Mouse (Mus musculus): ENCODE measurements at regions not wholly inside any gene's neighbourhood (a gene's known extent, or its start where the extent isn't known, plus 50 kb on each side); places are given as distances from the start of the nearest gene placed in this dataset.

DNA sequence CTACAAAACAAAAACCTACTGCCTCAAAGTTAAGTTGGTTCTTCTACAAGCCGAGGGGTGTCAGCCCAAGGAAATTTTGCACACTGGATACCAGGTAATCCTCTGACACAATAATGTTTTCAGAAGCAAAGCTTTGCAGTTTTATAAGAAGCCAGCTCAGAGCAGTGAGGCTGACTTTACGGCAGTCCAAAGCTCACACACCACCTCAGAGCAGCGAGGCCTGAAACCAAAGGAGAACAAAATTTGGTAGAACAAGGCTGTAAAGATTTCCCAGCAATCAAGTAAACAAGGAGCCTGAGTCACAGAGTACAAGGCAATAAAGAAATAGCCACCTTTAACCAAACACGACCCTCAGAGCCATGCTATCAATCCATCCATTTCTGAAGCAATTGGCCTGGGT, 230.1 kb upstream of the Klf4 start:
- Histone ChIP-seq H3K9ac (ENCODE audit: low read depth, low read length) (no peak overlapping the region), H3K4me3 (ENCODE audit: low read length) (no peak overlapping the region), H3K9me3 (ENCODE audit: control insufficient read depth, low read length) (no peaks in the 10 kb centered on the region), H3K36me3 (ENCODE audit: control insufficient read depth, insufficient read depth, low read length) (no peaks in the 10 kb centered on the region), H3K27ac (ENCODE audit: low read depth, low read length) (no peak overlapping the region), H3K27me3 (replicated peaks; ENCODE audit: control insufficient read depth, insufficient read depth, low read length) (no peaks in the 10 kb centered on the region), H3K4me1 (ENCODE audit: control insufficient read depth, insufficient read depth, low read depth, low read length) (no peaks in the 10 kb centered on the region), H3K4me2 (ENCODE audit: low read length) (no peak overlapping the region)
- ATAC-seq, result no peak
- 89% methylated on average over 4 of the region's 4 CpGs for WGBS

DNA sequence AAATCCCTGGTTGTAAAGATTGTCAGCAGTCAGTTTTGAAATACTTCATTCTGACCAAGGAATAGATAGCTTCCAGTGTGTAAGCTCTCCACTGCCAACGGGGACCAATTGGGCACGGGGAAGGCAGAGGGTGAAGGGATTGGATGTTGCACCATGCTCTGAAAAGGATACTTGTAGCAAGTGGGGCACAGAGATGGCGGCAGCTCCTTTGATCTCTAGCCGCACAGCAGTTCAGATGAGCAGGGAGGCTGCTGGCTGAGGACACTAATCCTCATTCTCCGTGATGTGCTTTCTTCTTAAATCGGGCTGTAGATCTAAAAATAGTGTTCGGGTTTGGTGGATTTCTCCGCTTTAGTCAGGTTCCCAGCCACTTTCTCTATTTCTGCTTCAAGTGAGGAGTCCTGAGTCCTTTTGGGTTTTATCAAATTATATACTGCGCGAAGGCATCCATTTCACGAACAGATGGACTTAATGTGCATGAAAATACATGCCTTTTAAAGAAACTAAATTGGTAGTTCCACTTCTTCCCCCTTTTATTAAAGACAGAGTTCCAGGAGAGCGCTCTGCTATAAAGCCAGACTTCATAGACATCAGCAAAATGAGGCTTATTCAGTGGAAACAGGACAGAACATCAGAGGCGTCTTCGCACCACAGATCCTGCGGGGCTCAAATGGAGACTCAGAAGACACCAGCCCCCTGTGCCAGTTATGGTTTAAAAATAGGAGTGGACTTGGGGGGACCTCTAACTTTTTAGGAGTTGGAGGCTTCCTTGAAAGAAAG, 225.1 kb upstream of the Klf4 start:
- peak overlapping the region; percentile 20; the same call in 1 of the 2 replicates for H3K4me2 ChIP-seq (ENCODE audit: low read length)
- 53% methylated on average over 15 of the region's 15 CpGs for WGBS
- no peak overlapping the region for H3K9ac ChIP-seq (ENCODE audit: low read depth, low read length)
- H3K36me3 ChIP-seq (ENCODE audit: control insufficient read depth, insufficient read depth, low read length), result no peaks in the 10 kb centered on the region
- H3K27ac ChIP-seq (ENCODE audit: low read depth, low read length), result no peak overlapping the region
- no peak for ATAC-seq
- H3K4me1 ChIP-seq (ENCODE audit: control insufficient read depth, insufficient read depth, low read depth, low read length), result no peaks in the 10 kb centered on the region
- H3K27me3 ChIP-seq (replicated peaks; ENCODE audit: control insufficient read depth, insufficient read depth, low read length), result no peaks in the 10 kb centered on the region
- H3K4me3 ChIP-seq (ENCODE audit: low read length), result no peak overlapping the region
- H3K9me3 ChIP-seq (ENCODE audit: control insufficient read depth, low read length), result no peaks in the 10 kb centered on the region

DNA sequence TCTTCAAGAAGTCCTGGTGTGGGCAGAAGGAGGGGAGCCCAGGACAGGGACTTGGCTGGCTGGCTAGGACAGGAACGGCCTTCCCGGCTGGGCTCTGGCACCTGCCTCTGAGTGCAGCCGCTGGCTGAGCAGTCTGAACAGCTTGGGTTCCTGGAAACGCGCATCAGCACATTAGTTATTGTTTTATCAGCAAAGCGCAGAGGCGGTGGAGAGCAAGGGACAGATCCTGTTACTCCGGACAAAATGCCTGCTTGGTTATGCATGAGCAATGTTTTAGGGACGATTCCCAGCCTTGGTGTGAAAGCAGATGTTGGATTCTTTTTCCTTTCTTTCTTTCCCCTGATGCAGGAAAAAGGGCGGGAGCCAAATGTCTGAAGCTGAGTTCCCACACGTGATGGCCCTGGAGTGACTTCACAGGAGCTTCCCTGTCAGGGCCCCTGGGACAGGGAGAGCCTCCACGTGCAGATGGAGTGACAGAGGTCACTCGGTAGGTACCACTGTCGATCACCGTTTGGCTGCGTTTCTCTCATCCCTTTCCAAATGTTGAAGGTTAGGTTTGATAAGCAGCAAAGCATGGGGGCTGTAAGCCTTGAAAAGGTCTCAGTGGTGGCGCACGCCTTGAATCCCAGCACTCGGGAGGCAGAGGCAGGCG, 217.8 kb upstream of the Klf4 start:
- WGBS, result 54% methylated on average over 20 of the region's 20 CpGs
- Histone ChIP-seq H3K9me3 (ENCODE audit: control insufficient read depth, low read length) (no peaks in the 10 kb centered on the region), H3K27ac (ENCODE audit: low read depth, low read length) (no peak overlapping the region), H3K9ac (ENCODE audit: low read depth, low read length) (no peak overlapping the region), H3K4me2 (ENCODE audit: low read length) (no peak overlapping the region), H3K27me3 (replicated peaks; ENCODE audit: control insufficient read depth, insufficient read depth, low read length) (no peaks in the 10 kb centered on the region), H3K4me1 (ENCODE audit: control insufficient read depth, insufficient read depth, low read depth, low read length) (peaks cover 2% of the 10 kb centered on the region; the same call in 1 of the 2 replicates), H3K4me3 (ENCODE audit: low read length) (no peak overlapping the region), H3K36me3 (ENCODE audit: control insufficient read depth, insufficient read depth, low read length) (no peaks in the 10 kb centered on the region)
- ATAC-seq, result peak; percentile 71

DNA sequence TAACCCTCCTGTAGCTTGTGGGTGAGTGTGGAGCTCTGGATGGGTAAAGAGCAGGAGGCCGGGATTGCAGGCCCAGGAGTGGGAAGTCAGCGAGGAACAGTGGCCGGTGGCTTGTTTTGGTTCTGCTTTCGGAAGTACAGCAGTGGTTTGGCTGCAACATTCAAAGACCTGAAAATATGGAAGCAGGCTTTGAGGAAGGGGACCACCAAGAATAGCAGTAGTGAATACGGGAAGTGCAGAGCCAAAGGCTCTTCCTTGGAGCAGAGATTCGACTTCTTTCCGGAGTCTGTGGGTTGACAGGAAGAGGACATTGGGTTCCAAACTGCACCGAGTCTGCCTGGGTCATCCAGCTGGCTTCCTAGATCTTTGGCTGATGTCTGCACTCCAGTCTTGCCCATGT, 209.1 kb upstream of the Klf4 start:
- no peak overlapping the region for H3K27ac ChIP-seq (ENCODE audit: low read depth, low read length)
- no peaks in the 10 kb centered on the region; the same call in none of the 2 replicates for H3K4me1 ChIP-seq (ENCODE audit: control insufficient read depth, insufficient read depth, low read depth, low read length)
- no peaks in the 10 kb centered on the region for H3K9me3 ChIP-seq (ENCODE audit: control insufficient read depth, low read length)
- WGBS, result 94% methylated on average over 8 of the region's 8 CpGs
- no peak overlapping the region for H3K4me3 ChIP-seq (ENCODE audit: low read length)
- H3K4me2 ChIP-seq (ENCODE audit: low read length), result no peak overlapping the region
- no peak for ATAC-seq
- H3K27me3 ChIP-seq (replicated peaks; ENCODE audit: control insufficient read depth, insufficient read depth, low read length), result no peaks in the 10 kb centered on the region
- no peaks in the 10 kb centered on the region for H3K36me3 ChIP-seq (ENCODE audit: control insufficient read depth, insufficient read depth, low read length)
- no peak overlapping the region for H3K9ac ChIP-seq (ENCODE audit: low read depth, low read length)

DNA sequence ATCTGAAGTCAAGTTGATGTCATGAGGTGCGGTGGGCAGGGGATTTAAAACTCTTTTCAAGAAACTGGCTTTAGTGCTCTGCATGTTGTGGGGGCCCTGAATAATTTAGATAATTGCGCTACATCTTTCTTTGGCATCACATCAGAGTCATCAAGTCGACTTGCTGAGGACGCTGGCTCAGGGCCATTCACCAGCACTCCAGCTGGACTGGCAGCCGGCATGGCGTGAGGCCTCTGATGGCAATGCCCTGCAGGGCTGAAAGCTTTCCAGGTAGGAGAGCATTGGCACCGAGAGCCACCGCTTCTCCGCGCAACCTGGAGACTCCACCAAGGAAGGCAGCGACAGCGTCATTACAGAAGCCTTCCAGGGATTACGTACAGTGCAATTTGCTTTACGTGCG, 207.8 kb upstream of the Klf4 start:
- Histone ChIP-seq H3K9ac (ENCODE audit: low read depth, low read length) (no peak overlapping the region), H3K27ac (ENCODE audit: low read depth, low read length) (no peak overlapping the region), H3K4me3 (ENCODE audit: low read length) (no peak overlapping the region), H3K36me3 (ENCODE audit: control insufficient read depth, insufficient read depth, low read length) (no peaks in the 10 kb centered on the region), H3K4me2 (ENCODE audit: low read length) (no peak overlapping the region; the same call in 1 of the 2 replicates), H3K27me3 (replicated peaks; ENCODE audit: control insufficient read depth, insufficient read depth, low read length) (no peaks in the 10 kb centered on the region), H3K9me3 (ENCODE audit: control insufficient read depth, low read length) (no peaks in the 10 kb centered on the region), H3K4me1 (ENCODE audit: control insufficient read depth, insufficient read depth, low read depth, low read length) (no peaks in the 10 kb centered on the region; the same call in none of the 2 replicates)
- WGBS, result 71% methylated on average over 15 of the region's 15 CpGs
- peak; percentile 20; the same call in 1 of the 2 replicates for ATAC-seq

DNA sequence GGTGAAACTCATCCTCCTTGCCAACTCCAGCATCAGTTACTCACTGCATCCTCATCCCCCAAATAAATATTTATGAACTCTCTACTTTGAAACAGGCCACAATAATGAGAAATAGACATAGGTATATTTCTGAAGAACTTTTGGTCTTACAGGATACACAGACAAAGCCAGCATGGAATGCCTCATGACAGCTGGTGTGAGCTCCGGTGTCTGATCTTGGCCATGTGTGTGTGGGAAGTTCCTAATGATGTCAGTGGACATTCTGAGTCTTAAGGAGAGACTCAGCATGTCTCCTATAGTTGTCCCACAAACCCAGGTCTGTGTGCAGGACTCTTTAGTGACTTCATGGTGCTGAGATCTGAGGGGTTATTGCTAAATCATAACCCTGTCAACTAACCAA, 206.4 kb upstream of the Klf4 start:
- no peaks in the 10 kb centered on the region for H3K36me3 ChIP-seq (ENCODE audit: control insufficient read depth, insufficient read depth, low read length)
- H3K27me3 ChIP-seq (replicated peaks; ENCODE audit: control insufficient read depth, insufficient read depth, low read length), result no peaks in the 10 kb centered on the region
- H3K4me2 ChIP-seq (ENCODE audit: low read length), result no peak overlapping the region
- H3K9ac ChIP-seq (ENCODE audit: low read depth, low read length), result no peak overlapping the region
- H3K9me3 ChIP-seq (ENCODE audit: control insufficient read depth, low read length), result no peaks in the 10 kb centered on the region
- H3K27ac ChIP-seq (ENCODE audit: low read depth, low read length), result no peak overlapping the region
- ATAC-seq, result no peak
- no peak overlapping the region for H3K4me3 ChIP-seq (ENCODE audit: low read length)
- 86% methylated on average over 1 of the region's 1 CpGs for WGBS
- H3K4me1 ChIP-seq (ENCODE audit: control insufficient read depth, insufficient read depth, low read depth, low read length), result no peaks in the 10 kb centered on the region; the same call in none of the 2 replicates

DNA sequence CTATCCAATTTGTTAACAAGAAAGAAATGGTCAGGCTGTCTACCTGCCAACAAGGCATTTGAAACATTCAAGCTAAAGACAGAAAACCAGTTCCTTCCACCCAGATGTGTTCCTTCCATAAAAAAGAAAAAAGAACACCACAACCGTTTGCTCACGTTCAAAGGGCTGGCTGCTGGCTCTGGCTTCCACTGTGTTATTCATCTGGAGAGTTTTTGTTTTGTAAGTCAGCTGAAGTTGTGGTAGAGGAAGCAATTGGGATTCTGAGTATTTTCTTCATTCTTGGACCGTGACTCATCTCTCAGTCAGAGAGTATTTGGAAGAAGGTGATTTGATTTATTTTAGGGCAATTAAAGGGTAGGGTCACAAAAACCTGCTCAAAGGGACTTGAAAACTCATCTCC, 203.2 kb upstream of the Klf4 start:
- no peak overlapping the region for H3K9ac ChIP-seq (ENCODE audit: low read depth, low read length)
- no peak overlapping the region for H3K4me2 ChIP-seq (ENCODE audit: low read length)
- H3K4me1 ChIP-seq (ENCODE audit: control insufficient read depth, insufficient read depth, low read depth, low read length), result no peaks in the 10 kb centered on the region; the same call in none of the 2 replicates
- no peak overlapping the region for H3K4me3 ChIP-seq (ENCODE audit: low read length)
- H3K27ac ChIP-seq (ENCODE audit: low read depth, low read length), result no peak overlapping the region
- WGBS, result 63% methylated on average over 3 of the region's 3 CpGs
- no peaks in the 10 kb centered on the region for H3K9me3 ChIP-seq (ENCODE audit: control insufficient read depth, low read length)
- no peaks in the 10 kb centered on the region for H3K27me3 ChIP-seq (replicated peaks; ENCODE audit: control insufficient read depth, insufficient read depth, low read length)
- no peak for ATAC-seq
- no peaks in the 10 kb centered on the region for H3K36me3 ChIP-seq (ENCODE audit: control insufficient read depth, insufficient read depth, low read length)

DNA sequence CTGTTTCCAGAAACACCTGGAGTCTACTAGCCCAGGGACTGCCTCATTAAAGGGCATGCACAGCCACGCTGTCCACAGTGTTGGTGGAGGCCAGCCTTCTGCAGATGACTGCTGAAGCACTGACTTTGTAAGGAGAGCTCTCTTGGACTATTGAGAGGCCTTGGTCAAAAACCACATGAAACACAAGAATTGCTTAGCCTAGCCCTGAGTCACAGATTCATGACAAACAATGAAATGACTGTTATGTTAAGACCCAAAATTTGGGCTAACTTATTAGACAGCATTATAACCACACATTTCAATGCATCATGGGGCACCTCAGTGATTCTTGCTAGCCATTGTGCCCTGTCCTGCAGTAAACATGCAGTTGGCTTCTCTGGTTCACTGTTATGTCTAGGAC, 202.1 kb upstream of the Klf4 start:
- Histone ChIP-seq H3K9me3 (ENCODE audit: control insufficient read depth, low read length) (no peaks in the 10 kb centered on the region), H3K4me3 (ENCODE audit: low read length) (no peak overlapping the region), H3K4me1 (ENCODE audit: control insufficient read depth, insufficient read depth, low read depth, low read length) (no peaks in the 10 kb centered on the region), H3K9ac (ENCODE audit: low read depth, low read length) (no peak overlapping the region), H3K27ac (ENCODE audit: low read depth, low read length) (no peak overlapping the region), H3K4me2 (ENCODE audit: low read length) (no peak overlapping the region), H3K36me3 (ENCODE audit: control insufficient read depth, insufficient read depth, low read length) (no peaks in the 10 kb centered on the region), H3K27me3 (replicated peaks; ENCODE audit: control insufficient read depth, insufficient read depth, low read length) (no peaks in the 10 kb centered on the region)
- WGBS, result 82% methylated on average over 1 of the region's 1 CpGs
- ATAC-seq, result no peak

DNA sequence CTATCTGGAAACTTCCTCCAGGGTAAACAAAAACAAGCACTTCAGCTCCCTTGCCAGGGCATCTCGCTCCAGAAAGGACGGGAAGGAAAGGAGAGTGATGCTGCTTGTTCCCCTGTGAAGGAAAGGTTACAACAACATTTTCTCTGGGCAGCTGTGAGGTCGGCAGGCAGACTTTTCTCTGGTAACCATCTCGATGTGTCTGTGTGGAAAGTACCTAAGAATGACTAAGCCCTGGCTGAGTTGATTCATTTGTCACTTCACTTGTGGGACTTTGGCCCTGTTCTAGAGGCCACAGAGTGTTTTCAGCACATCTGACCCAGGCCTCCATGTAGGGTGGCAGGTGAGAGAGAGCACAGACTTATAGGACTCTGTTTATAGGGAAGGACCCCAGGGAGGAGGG, 201.0 kb upstream of the Klf4 start:
- WGBS, result 85% methylated on average over 4 of the region's 4 CpGs
- no peak for ATAC-seq

More for the DNA sequence above, 201.0 kb upstream of the Klf4 start:
- Histone ChIP-seq H3K9ac (ENCODE audit: low read depth, low read length) (no peak overlapping the region), H3K4me2 (ENCODE audit: low read length) (no peak overlapping the region), H3K4me3 (ENCODE audit: low read length) (no peak overlapping the region), H3K36me3 (ENCODE audit: control insufficient read depth, insufficient read depth, low read length) (no peaks in the 10 kb centered on the region), H3K4me1 (ENCODE audit: control insufficient read depth, insufficient read depth, low read depth, low read length) (no peaks in the 10 kb centered on the region), H3K9me3 (ENCODE audit: control insufficient read depth, low read length) (no peaks in the 10 kb centered on the region), H3K27ac (ENCODE audit: low read depth, low read length) (no peak overlapping the region), H3K27me3 (replicated peaks; ENCODE audit: control insufficient read depth, insufficient read depth, low read length) (no peaks in the 10 kb centered on the region)

Data from hindbrain, embryonic 16.5 days (tissue).